Mouse (Mus musculus) heart, postnatal 0 days (tissue): Measurements from ENCODE around the gene Tfdp2.

ENCODE experiments used
- CTCF ChIP-seq: IDR thresholded peaks from 2 replicates; pipeline ENCODE4 v1.5.1; 2016; ENCODE audit warnings: antibody characterized with exemption, control low read depth, low read depth
- EP300 ChIP-seq: IDR thresholded peaks from 2 replicates; pipeline ENCODE4 v1.6.1; 2016; ENCODE audit warnings: antibody characterized with exemption, low read depth

DNA sequence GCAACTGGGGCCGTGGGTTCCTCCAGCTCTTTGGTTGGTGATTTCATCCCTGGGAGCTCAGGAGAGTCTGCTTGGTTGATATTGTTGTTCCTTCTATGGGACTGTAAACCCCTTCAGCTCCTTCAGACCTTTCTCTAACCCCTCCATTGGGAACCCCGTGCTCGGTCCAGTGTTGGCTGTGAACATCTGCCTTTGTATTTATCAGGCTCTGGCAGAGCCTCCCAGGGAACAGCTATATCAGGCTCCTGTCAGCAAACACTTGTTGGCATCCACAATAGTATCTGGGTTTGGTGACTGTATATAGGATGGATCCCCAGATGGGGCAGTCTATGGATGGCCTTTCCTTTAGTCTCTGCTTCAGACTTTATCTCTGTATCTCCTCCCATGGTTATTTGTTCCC, 116.0 kb downstream of the Tfdp2 start:
- TF ChIP-seq CTCF, result no peak
- TF ChIP-seq EP300, result no peak
